Mouse (Mus musculus): Measurements from ENCODE around the gene Mfsd4b5.

- no peak for TF ChIP-seq CTCF (IDR thresholded peaks at IDR 0.05; ENCODE audit: borderline replicate concordance, insufficient read depth, low read length)
- TF ChIP-seq POLR2A (IDR thresholded peaks at IDR 0.05; ENCODE audit: low read depth, low read length): no peak
Measured at GRCm38 (mm10) chr10:39926616-39927139, 59.8 kb downstream of the Mfsd4b5 start, which contains the start of gene Mfsd4b2.
